Mouse (Mus musculus) liver, embryonic 14.5 days (tissue): ENCODE results near the gene Gm6899.

ENCODE experiments used
- CTCF ChIP-seq: IDR thresholded peaks from 2 replicates; pipeline ENCODE4 v1.5.1; 2016; ENCODE audit warnings: antibody characterized with exemption, low read depth, control low read depth
- EP300 ChIP-seq: IDR thresholded peaks from 2 replicates; pipeline ENCODE4 v1.6.1; 2016; ENCODE audit warnings: antibody characterized with exemption, low read depth

GRCm38 (mm10) chr11:26618475-26619223 is 25.6 kb downstream of the Gm6899 start:
- TF ChIP-seq CTCF (no peak), EP300 (no peak)
